Mouse (Mus musculus): Measurements from ENCODE around the gene Musk.

Gene Musk

GRCm38 (mm10) chr4:58417319-58417718, 131.6 kb downstream of the Musk start:
- no peak for DNase-seq (ENCODE audit: low spot score)

GRCm38 (mm10) chr4:58419225-58419624, 133.5 kb downstream of the Musk start:
- DNase-seq (ENCODE audit: low spot score): no peak

GRCm38 (mm10) chr4:58423276-58423930, 137.6 kb downstream of the Musk start:
- DNase-seq (ENCODE audit: low spot score): no peak

All from c-Kit-positive CD71-positive TER-119-positive erythroid progenitor cells, embryonic 14.5 days (primary cell).